Mouse (Mus musculus): ENCODE data around the gene Glg1.

The Glg1 gene

DNA sequence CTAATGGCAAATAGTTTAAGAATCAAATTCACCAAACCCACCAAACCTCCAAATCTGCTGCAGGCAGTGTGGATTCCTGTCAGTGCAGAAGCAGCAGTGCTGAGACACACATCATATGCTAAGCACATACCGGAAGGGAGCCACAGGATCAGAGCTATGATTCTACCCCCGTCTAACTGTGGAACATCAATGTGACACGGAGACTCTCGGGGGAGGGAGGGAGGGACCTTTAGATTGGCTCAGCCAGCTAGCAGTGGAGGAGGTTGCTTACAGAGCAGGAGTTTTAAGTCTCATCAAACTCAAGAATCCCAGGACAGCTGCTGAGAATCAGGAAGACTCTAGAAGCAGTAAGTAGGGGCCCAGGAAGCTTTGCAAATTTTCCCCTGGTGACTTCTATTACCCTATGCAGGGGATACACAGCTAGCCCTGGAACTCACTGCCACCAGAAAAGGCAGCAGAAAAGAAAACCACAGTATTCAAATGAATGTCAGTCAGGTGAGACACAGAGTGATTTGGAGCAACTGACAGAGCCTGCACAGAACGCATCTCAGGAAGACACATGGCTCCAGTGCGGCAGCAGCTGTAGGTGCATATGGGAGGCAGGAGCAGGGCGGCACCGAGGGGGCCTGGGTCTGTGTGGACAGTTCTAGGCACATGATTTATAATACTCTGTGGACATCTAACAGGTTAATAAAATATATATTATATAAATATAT lies 103.1 kb downstream of the Glg1 start:
- no peak for DNase-seq (ENCODE audit: low spot score in 2 of 2)

- peak; percentile 80 to 95 for DNase-seq (ENCODE audit: low spot score in 2 of 2)
Measured at GRCm38 (mm10) chr8:111145460-111146012, 113.5 kb downstream of the Glg1 start.

DNA sequence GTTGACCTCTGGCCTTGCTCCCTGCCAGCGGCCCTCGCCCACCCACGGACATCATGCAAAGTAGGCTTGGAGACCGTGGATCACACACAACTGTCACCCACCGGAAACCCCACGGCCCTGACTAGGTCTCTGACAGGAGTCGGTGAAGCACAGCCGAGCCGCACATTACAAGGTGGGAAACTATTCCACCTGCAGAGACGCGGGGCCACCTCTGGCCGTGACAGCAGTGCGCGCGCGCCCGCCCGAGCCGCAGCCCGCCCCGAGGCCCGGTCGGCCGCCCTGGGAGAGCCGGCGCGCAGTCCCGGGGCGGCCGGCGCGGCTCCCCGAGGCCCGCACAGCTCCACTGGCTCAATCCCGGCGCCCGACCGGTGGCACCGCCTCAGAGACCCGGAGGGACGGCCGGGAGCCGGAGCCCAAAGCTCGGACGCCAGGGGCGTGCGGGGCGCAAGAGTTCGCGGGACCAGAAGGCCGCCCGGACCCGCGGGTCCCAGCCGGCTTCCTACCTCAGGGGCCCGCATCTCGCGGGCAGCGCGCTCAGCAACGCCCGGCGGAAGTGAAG lies 114.0 kb downstream of the Glg1 start:
- peak in 1 of 2 experiments; percentile 14 for DNase-seq (ENCODE audit: low spot score in 2 of 2)

DNA sequence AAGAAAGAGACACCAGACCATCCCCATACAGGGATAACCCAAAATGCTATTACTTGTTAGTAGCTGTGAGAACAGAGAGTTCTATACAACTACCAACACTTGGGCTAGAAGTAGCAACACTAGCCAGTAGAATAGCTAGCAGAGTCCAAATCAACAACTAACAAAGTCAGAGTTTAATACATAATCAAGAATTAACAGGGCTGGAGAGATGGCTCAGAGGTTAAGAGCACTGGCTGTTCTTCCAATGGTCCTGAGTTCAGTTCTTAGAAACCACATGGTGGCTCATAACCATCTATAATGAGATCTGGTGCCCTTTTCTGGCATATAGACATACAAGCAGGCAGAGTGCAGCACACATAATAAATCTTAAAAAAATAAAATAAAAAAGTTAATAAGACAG lies 116.5 kb downstream of the Glg1 start:
- DNase-seq (ENCODE audit: low spot score in 2 of 2), result no peak

DNA sequence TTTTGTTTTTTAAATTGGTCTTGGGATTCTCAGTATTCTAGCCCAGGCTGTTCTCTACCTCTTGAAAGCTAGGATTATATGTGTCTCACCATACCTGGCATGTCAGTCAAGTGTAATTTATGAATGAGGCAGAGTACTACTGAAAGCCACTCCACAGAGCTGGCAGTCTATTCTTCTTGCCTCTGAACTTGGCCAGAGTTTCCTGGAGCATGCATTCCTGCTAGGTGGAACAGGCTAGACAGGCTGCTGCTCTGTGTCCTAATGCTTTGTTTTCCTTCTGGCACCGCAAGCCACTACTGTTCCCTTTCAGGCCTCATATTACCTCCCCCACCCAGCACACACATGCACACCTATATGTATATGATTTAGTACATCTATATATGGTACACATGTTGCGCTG lies 128.3 kb downstream of the Glg1 start:
- no peak for DNase-seq (ENCODE audit: low spot score in 2 of 2)

DNA sequence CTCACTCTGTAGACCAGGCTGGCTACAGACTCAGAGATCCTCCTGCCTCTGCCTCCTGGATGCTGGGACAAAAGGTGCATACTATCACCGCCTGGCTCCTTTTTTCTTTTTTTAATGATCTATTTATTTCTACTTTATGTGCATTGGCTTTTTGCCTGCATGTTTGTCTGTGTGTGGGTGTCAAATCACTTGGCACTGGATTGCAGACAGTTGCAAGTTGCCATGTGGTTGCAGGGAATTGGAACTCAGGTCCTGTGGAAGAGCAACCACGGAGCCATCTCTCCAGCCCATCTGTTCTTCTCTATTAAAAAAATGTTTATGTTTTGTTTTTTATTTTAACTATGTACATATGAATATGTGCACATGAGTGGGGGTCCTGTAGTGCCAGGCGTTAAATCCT lies 139.5 kb downstream of the Glg1 start:
- DNase-seq (ENCODE audit: low spot score in 2 of 2), result no peak

DNA sequence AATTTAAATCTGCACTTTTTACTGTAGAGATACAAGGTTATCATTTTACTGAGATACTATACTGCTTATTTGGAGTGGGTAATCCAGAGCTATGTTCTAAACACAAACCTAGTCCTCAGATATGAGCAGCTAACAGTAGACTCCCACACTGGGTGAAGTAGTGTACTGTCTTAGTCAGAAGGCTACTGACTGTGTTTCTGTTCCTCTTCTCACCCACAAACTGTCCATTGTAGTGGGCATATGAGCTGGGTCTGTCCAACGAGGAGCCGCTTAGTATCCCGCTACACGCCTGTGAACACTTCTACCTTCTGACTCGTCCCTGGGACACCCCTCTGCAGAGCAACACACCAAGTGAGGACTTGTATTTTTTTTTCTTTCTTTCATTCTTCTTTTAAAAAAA lies 144.1 kb downstream of the Glg1 start:
- no peak for DNase-seq (ENCODE audit: low spot score in 2 of 2)
